Mouse (Mus musculus): ENCODE data around the gene Slc9b2. TPM values are rescaled to one million over a fixed set of nuclear protein-coding genes. Genes with fewer than 3 reads are reported as not detected.
A peak's percentile ranks its signal among the peaks of the same experiment; 100 is the strongest.

Gene Slc9b2
- polyA plus RNA-seq (2012; rRNA removed): 0.05 and 0.21 TPM in 2 replicates

- H3K4me1 ChIP-seq (ENCODE audit: control insufficient read depth, insufficient read depth, insufficient read length): peaks cover 6% of the 10 kb centered on the region; the same call in 1 of the 2 replicates
- 15% methylated on average over 26 of the region's 28 CpGs for WGBS
- H3K27ac ChIP-seq (ENCODE audit: insufficient read depth, low read length): no peak within 1 kb of the TSS
- TF ChIP-seq POLR2A (IDR thresholded peaks at IDR 0.05; ENCODE audit: low read depth, low read length) (no peak), CTCF (IDR thresholded peaks at IDR 0.05; ENCODE audit: extremely low read depth, insufficient read depth, insufficient read length, insufficient replicate concordance) (no peak)
- H3K27me3 ChIP-seq (ENCODE audit: control insufficient read depth, insufficient read depth, low read length): no peaks in the 10 kb centered on the region
- H3K4me3 ChIP-seq (ENCODE audit: extremely low read depth, insufficient read depth, insufficient read length): peak within 1 kb of the TSS; percentile 39
- no peaks in the 10 kb centered on the region for H3K36me3 ChIP-seq (ENCODE audit: control insufficient read depth, insufficient read depth, low read length)
- peak in 1 of 2 experiments; percentile 14 for DNase-seq (ENCODE audit: low read depth in 1 of 2, low spot score in 2 of 2)
Observed at GRCm38 (mm10) chr3:135307411-135308259, at the start of gene Slc9b2. Slc9b2 (plus strand) TSS chr3:135307700.

GRCm38 (mm10) chr3:135258919-135259318 is 48.6 kb upstream of the Slc9b2 start:
- Histone ChIP-seq H3K27ac (ENCODE audit: insufficient read depth, low read length) (no peak overlapping the region), H3K36me3 (ENCODE audit: control insufficient read depth, insufficient read depth, low read length) (peaks cover 6% of the 10 kb centered on the region), H3K27me3 (ENCODE audit: control insufficient read depth, insufficient read depth, low read length) (no peaks in the 10 kb centered on the region), H3K4me3 (ENCODE audit: extremely low read depth, insufficient read depth, insufficient read length) (no peak overlapping the region), H3K4me1 (ENCODE audit: control insufficient read depth, insufficient read depth, insufficient read length) (no peaks in the 10 kb centered on the region)
- 95% methylated on average over 10 of the region's 10 CpGs for WGBS
- TF ChIP-seq CTCF (IDR thresholded peaks at IDR 0.05; ENCODE audit: extremely low read depth, insufficient read depth, insufficient read length, insufficient replicate concordance) (no peak), POLR2A (IDR thresholded peaks at IDR 0.05; ENCODE audit: low read depth, low read length) (no peak)
- no peak for DNase-seq (ENCODE audit: low read depth in 1 of 2, low spot score in 2 of 2)

GRCm38 (mm10) chr3:135260233-135260632 is 47.3 kb upstream of the Slc9b2 start:
- Histone ChIP-seq H3K27ac (ENCODE audit: insufficient read depth, low read length) (no peak overlapping the region), H3K4me3 (ENCODE audit: extremely low read depth, insufficient read depth, insufficient read length) (no peak overlapping the region), H3K27me3 (ENCODE audit: control insufficient read depth, insufficient read depth, low read length) (no peaks in the 10 kb centered on the region), H3K4me1 (ENCODE audit: control insufficient read depth, insufficient read depth, insufficient read length) (no peaks in the 10 kb centered on the region), H3K36me3 (ENCODE audit: control insufficient read depth, insufficient read depth, low read length) (peaks cover 6% of the 10 kb centered on the region)
- DNase-seq (ENCODE audit: low read depth in 1 of 2, low spot score in 2 of 2): no peak
- WGBS: 96% methylated on average over 7 of the region's 7 CpGs
- TF ChIP-seq POLR2A (IDR thresholded peaks at IDR 0.05; ENCODE audit: low read depth, low read length) (no peak), CTCF (IDR thresholded peaks at IDR 0.05; ENCODE audit: extremely low read depth, insufficient read depth, insufficient read length, insufficient replicate concordance) (no peak)

GRCm38 (mm10) chr3:135268616-135269015 is 38.9 kb upstream of the Slc9b2 start:
- H3K27me3 ChIP-seq (ENCODE audit: control insufficient read depth, insufficient read depth, low read length): no peaks in the 10 kb centered on the region
- no peaks in the 10 kb centered on the region for H3K4me1 ChIP-seq (ENCODE audit: control insufficient read depth, insufficient read depth, insufficient read length)
- DNase-seq (ENCODE audit: low read depth in 1 of 2, low spot score in 2 of 2): no peak
- no peak overlapping the region for H3K4me3 ChIP-seq (ENCODE audit: extremely low read depth, insufficient read depth, insufficient read length)
- WGBS: 90% methylated on average over 5 of the region's 5 CpGs
- H3K27ac ChIP-seq (ENCODE audit: insufficient read depth, low read length): no peak overlapping the region
- TF ChIP-seq POLR2A (IDR thresholded peaks at IDR 0.05; ENCODE audit: low read depth, low read length) (no peak), CTCF (IDR thresholded peaks at IDR 0.05; ENCODE audit: extremely low read depth, insufficient read depth, insufficient read length, insufficient replicate concordance) (no peak)
- no peaks in the 10 kb centered on the region for H3K36me3 ChIP-seq (ENCODE audit: control insufficient read depth, insufficient read depth, low read length)

- Histone ChIP-seq H3K4me3 (ENCODE audit: extremely low read depth, insufficient read depth, insufficient read length) (no peak overlapping the region), H3K27me3 (ENCODE audit: control insufficient read depth, insufficient read depth, low read length) (no peaks in the 10 kb centered on the region), H3K36me3 (ENCODE audit: control insufficient read depth, insufficient read depth, low read length) (no peaks in the 10 kb centered on the region), H3K27ac (ENCODE audit: insufficient read depth, low read length) (no peak overlapping the region), H3K4me1 (ENCODE audit: control insufficient read depth, insufficient read depth, insufficient read length) (no peaks in the 10 kb centered on the region)
- 93% methylated on average over 10 of the region's 10 CpGs for WGBS
- DNase-seq (ENCODE audit: low read depth in 1 of 2, low spot score in 2 of 2): no peak
- no peak for TF ChIP-seq CTCF (IDR thresholded peaks at IDR 0.05; ENCODE audit: extremely low read depth, insufficient read depth, insufficient read length, insufficient replicate concordance)
- TF ChIP-seq POLR2A (IDR thresholded peaks at IDR 0.05; ENCODE audit: low read depth, low read length): no peak
Observed at GRCm38 (mm10) chr3:135269391-135269990, 38.0 kb upstream of the Slc9b2 start.

GRCm38 (mm10) chr3:135272627-135273026 is 34.9 kb upstream of the Slc9b2 start:
- no peaks in the 10 kb centered on the region for H3K36me3 ChIP-seq (ENCODE audit: control insufficient read depth, insufficient read depth, low read length)
- H3K27ac ChIP-seq (ENCODE audit: insufficient read depth, low read length): no peak overlapping the region
- TF ChIP-seq CTCF (IDR thresholded peaks at IDR 0.05; ENCODE audit: extremely low read depth, insufficient read depth, insufficient read length, insufficient replicate concordance): no peak
- no peak for TF ChIP-seq POLR2A (IDR thresholded peaks at IDR 0.05; ENCODE audit: low read depth, low read length)
- no peaks in the 10 kb centered on the region for H3K27me3 ChIP-seq (ENCODE audit: control insufficient read depth, insufficient read depth, low read length)
- H3K4me3 ChIP-seq (ENCODE audit: extremely low read depth, insufficient read depth, insufficient read length): no peak overlapping the region
- WGBS: 91% methylated on average over 12 of the region's 12 CpGs
- H3K4me1 ChIP-seq (ENCODE audit: control insufficient read depth, insufficient read depth, insufficient read length): no peaks in the 10 kb centered on the region
- DNase-seq (ENCODE audit: low read depth in 1 of 2, low spot score in 2 of 2): no peak

Data from spleen, adult 2 months (tissue).